Mouse (Mus musculus) B cell, adult 2 months (primary cell): ENCODE measurements around the gene Rpp25.

ENCODE experiments used
- DNase-seq, 2 experiments: peaks; one replicate each; pipeline ENCODE4 v3.0.0; 2022

The Rpp25 gene

DNA sequence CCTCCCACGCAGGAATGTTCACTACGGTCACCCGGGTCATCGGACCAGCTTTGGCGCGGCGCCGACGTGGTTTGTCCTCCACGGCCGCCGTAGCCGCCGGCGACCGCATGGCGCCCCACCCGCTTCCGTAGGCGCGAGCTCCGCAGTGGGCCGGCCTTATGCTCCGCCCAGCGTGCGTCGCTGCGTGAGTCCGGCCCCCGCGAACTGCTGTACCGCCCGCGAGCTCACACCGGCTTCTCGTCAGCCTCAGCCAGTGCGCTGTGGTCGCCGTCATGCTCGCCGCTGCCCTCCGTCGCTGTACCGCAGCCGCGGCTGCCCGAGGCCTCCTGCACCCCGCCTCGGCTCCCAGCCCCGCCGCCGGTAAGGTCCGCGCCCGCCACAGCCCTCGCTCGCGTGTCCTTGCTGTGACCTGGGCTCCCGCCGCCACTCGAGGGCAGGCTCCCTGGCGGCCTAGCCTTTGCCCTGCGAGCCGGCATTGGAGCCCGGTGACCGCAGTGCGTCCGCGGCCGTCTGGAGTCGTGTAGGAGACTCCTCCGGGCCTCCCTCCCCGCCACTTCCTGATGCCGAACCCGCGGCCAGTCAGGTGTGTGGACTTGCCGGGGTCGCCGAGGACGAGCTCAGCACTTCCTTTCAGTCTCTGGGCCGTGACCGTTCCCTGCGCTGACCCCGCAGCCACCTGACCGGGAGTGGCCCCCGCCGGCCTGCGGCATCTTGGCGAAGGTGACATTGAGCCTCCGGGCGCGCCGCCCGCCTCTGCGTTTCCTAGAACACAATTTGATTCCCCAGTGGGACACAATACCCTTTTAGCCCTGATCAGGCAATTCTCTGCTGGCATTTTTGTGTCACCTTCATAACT, 17.5 kb downstream of the Rpp25 start, which contains the start of gene Cox5a:
Gene Cox5a (plus strand): TSS at position 219 of the 856 bp plus-strand sequence.
- DNase-seq: peak; percentile 90

DNA sequence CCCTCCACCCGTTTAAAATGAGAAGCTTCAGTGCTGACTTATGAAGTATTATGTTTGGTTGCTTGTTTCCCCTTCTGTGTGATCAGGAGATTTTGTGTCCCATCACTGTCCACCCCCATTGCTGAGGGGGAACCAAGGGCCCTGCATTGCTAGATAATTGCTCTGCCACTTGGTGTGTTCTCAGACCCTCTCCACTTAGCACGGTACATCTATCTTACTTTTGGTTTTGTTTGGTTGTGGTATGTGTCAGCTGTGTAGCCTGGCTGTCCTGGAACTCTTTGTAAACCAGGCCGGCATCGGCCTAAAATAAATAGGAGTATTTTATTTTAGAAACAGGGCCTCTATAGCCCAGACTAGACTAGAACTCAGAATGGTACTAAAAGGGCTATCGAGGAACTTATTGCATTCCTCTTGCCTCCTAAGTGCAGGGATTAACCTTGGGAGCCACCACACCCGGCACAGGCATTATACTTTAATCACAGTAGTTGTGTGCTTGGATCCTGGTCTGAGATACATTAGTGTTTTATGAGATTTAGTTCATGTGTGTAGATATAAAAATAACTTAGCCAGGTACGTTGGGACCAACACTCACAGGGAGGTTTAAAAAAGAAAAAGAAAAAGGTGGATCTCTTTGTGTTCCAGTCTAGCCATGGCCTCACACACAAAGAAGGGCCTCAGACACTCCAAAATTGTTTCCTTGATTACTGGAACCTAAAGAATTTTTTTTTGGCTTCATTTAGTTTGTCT, 18.5 kb downstream of the Rpp25 start:
- no peak for DNase-seq

DNA sequence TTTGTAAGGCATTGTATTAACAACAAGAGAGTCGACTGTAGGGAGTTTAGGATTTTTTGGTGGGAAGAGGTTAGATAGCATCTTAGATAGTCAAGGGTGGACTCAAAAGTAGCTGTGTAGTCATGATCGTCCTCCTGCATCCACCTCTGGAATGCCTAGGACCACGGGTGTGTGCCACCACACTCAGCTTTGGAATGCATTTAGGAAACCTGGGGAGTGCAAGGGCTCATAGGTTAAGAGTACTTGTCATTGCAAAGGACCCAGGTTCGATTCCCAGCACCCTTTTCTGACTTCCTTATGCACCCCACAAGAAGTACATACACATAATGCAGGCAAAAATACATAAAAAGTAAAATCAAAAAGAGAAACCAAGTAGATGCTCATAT, 19.0 kb downstream of the Rpp25 start:
- DNase-seq: no peak

DNA sequence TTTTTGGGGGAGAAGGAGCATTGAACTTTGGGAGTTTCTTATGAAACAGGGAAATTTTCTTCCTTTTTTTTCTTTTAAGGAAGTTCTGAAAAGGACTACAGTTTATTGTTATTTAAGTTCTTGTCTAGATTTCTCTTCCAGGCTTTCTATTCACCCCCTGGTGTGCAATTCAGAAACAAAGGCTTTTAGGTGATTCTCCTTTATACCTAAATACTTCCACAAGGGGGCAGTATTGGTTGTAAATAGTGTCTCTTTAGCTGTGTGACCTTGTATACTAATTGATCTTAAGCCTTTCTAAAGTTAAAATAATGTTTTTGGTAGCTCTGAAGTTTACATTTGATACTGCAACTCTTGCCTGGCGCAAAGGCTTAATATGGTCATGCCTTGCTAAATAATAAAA, 19.9 kb downstream of the Rpp25 start:
- DNase-seq: peak in 1 of 2 experiments; percentile 29

DNA sequence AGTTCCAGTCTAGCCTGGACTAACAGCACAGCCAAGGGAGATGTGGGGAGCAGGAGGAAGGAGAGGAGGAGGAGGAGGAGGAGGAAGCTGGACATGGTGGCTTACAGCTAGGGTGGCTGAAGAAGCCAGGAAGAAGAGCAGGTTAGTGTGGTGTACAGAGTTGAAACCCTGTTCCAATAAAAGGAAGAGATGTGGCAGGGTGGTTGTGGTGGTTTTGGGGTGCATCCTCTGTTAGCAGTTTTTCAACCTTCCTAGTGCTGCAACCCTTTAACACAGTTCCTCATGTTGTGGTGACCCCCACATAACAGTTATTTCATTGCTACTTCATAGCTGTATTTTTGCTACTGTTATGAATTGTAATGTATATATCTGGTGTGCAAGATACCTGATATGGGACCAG, 20.6 kb downstream of the Rpp25 start:
- no peak for DNase-seq

DNA sequence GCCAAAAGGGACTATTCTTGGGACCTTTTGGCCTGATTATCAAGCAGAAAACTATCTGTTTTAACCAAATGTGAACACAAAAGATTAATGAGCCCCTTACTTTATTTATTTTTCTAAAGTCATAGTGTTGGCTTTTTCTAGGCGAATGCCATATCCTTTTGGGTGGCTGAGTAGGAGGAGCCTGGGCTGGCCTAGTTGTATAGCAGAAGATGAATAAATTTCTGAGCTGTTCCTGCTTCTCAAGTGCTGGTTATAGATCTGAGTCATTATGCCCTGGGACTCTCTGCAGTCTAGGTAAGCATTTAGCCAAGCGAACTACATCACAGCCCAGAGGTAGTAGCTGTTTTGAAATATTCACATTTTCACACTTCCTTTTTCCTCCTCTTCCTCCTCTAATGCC, 21.7 kb downstream of the Rpp25 start:
- no peak for DNase-seq

DNA sequence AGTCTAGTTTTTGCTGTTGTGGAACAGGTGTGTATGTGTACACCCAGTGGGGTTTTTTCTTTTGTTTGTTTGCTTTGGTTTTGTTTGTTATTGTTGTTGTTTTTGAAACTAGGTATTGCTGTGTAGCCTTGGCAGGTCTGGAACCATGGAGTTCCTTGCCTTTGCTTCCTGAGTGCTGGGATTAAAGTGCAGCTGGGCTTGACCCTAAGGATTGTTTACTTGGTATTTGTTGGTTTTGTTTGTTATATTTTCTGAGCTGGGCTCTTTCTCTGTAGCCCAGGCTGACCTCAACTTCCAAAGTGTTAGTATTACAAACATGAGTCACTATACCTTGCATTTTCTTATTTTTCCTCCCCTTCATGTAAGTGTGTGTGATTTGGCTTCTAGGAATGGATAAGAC, 22.6 kb downstream of the Rpp25 start:
- no peak for DNase-seq

DNA sequence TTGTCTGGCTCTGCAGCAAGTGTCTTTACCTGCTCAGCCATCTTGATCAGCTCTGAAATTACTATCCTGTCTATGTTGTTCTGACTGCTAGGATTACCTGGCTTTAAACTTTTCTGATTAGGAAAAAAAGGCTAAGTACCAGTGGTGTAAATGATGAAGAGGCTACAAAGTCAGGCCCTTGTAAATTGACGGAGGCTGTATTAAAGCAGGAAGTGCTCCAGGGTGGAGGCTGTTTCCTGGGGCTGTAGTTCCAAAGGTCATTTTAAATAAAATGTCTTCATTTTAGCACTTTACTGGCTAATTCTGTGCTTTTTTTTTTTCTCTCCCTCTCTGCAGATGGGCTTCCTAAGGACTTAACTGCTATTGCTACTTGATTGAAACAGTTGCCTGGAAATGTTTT, 28.1 kb downstream of the Rpp25 start:
- DNase-seq: no peak

DNA sequence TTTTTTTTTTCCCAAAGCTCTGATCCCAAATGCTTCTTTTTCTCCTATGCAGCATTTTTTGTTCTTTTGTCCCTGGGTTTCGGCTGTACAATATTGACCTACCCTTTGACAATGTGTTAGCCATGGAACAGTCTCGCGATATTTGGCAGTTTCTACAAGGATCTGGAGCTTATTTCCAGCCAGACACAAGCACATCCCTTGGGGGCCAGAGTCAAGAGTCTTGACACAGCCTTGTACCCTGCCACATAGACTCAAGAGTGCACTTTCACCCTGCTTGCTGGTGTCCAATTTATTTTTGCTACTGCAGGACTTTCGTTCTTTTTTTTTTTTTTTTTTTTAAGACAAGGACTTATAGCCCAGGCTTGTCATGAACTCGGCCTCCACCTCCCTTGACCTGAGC, 32.5 kb downstream of the Rpp25 start:
- DNase-seq: no peak

DNA sequence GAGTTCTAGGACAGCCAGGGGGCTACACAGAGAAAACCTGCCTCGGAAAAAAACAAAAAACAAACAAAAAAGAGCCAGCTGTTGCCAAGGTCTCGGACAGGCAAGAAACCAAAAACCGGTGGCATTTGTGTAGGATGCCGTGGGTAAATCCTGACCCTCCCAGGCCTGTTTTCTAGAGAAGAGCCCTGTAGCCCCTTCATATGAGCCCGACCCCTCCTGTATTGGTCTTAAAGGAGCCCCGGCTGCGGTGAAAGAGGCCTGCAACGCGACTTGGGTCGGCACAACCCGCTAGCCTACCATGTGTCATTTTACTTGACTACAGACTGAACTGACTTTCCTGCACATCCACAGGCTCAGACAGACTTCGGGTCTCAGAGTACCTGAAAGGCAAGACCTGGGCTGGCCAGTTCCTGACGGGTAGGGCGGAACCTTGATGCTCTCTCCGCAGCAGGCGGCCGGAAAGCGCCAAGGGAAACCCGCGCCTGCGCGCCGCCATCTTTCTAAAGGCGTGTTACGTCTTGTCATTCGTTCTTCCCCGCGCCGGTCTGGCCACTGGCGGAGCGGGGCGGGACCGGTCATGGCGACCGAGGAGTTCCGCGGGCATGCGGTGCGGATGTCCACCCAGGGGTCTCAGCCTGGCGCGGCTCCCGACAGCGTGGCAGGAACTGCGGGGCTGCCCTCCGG, 33.4 kb downstream of the Rpp25 start, which contains the start of gene Fam219b:
Gene Fam219b (plus strand): TSS at position 485 of the 684 bp plus-strand sequence.
- peak; percentile 84 to 86 for DNase-seq

DNA sequence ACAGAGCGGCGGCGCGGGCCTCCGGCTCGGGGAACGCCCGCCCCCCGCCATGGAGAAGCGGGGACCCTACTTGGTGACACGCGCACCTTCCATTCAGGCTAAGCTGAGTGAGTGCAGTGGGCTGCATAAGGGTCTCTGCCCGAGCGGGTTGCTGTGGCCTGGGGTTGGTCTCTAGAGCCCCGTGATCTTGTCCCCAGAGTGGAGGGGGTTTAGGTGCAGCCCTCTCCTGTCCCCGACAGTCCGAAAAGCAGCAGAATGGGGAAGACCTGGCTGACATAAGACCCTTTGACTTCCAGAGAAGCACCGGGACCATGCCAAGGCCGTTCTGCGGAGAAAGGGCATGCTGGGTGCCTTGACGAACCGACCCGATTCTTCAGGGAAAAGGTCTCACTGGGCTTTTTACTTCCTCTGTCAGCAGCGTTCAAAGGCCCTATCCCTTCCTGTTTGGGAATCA, 33.9 kb downstream of the Rpp25 start:
- DNase-seq: no peak

DNA sequence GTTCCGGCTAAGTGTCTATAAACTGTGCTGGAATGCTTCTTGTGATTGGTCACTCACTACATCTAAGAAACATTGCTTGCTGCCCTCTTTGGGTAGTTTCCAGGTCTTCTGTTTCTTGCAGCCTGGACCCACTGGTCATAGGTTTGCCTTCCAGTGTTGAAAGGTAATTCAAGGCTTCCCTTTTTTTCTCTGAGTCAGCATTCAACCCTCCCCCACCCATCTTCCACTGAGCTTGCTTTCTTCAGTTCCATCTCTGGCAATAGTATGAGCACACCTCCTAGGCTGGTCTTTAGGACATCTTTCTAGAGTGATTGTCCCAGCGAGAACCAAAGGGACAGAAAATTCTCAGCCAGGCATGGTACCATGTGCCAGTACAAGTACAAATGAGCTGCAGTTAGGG, 35.7 kb downstream of the Rpp25 start:
- DNase-seq: no peak

DNA sequence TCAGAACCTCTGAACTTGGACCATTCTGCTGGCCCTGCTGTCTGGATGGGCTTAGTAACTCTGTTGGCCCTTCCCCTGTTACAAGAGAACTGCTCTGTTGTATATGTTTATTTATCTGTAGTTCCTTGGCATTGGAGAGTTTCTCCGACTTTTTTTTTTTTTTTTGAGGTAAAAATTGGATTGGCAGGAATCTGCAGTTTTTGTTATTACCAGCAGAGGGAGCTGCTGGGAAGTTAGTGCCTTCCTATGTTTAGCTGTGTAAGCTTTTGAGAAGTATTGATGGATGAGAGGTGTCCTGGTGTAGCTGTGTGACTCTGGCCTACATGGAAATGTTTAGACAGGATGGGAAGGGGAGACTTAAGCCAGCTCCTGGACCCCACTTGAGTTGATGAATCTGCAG, 37.5 kb downstream of the Rpp25 start:
- peak; percentile 66 to 70 for DNase-seq

DNA sequence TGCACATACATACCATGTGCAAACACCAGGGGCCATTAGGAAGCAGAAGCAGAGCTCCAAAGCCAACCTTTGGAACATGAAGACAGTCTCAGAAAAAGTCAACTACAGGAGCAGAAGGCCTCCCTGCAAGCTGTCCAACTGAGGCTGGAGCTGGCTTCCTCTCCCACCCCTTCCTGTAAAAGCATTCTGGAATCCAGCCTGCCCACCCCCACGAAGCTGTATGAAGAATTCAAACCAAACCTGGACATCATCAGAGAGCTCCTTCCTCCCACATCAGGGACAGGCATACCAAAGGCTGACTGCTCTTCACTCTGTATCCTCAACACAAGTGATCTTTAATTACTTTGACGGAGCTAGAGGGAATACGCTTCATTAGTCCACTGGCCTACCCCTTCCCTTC, 40.1 kb downstream of the Rpp25 start:
- DNase-seq: no peak

DNA sequence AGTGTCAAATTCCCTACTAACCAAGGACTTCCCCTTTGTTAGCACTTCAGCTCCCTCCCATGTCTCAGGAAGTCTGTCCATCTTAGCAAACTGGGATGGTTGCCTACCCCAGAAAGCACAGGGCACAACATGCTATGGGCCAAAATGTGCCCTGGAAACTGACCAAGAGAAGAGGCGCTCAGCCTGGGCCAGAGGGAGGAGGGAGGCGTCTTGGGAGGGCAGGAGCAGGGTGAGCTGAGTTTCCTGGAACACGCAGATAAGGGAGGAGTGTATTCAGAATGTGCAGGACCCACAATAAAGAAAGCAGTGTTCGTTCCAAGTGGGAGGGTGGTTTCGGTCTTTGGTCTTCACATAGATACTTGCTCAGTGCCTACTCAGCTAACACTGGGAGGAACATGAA, 43.5 kb downstream of the Rpp25 start:
- DNase-seq: no peak

DNA sequence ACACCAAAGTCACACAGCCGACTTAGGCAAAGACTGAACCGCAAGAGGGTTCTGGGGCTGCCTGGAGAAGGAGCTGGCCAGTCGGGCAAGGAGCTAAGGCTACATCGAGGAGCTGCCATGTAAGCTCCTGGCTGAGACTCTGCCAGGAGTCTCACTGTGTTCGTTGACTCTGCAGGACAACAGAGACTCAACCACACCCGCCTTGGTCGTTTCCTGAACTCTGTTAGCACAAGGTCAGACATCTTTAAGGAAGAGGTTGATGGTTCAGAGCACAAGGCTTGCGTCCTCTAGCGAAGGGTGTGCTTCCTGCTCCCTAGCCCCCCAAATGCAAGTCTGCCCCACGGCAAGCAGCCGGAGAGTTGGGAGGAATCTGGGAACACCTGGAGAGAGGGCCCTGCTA, 44.0 kb downstream of the Rpp25 start:
- DNase-seq: no peak

DNA sequence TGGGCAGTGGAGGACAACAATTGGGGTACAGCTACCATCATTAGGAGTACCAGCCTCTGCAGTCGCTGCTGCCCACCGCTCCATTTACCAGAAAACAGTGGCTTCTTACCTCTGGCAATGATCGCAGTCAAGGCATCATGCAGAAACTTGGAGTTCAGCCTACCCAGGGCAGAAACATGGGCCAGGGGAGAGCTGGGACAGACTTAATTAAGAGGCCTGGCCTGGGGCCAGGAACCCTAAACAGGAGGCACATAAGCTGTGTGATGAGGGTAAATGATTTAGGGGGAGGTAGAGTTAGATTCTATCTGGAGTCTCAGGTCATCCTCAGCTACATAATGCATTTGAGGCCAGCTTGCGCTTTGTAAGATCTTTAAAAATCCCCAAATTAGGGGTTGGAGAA, 45.4 kb downstream of the Rpp25 start:
- DNase-seq: no peak

DNA sequence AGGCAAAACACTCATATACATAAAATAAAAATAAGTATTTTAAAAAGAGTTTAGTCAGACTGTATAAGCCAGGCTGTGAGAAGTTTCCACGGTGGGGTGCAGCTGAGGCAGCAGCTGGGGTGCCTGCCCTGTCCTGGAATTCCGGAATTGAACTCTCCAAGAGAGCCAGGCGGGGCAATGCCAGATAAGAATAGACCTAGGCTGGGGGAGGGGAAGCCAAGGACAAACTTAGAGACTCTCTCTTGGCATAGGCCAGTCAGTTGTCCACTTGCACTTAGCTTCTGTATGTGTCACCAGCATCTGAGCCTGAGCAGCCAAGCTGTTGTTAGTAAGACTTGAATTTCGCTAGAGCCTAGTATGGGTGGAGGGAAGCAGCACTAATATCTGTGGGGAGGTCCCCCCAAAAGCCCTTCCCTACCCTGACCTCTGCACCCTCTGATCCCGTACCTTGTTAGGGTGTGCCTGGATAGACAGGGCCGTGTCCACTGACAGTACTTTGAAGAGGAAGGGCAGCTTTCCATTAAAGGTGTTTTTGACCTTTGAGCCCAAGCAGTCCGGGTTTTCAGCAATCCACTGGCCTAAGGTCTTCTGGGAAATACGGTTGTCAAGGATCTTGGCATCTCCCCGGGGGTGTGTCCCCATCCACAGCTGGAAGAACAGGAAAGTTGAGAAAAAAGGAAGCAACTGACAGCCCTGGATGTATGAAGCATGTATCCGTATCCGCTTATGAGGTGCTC, 46.5 kb downstream of the Rpp25 start:
- DNase-seq: no peak

DNA sequence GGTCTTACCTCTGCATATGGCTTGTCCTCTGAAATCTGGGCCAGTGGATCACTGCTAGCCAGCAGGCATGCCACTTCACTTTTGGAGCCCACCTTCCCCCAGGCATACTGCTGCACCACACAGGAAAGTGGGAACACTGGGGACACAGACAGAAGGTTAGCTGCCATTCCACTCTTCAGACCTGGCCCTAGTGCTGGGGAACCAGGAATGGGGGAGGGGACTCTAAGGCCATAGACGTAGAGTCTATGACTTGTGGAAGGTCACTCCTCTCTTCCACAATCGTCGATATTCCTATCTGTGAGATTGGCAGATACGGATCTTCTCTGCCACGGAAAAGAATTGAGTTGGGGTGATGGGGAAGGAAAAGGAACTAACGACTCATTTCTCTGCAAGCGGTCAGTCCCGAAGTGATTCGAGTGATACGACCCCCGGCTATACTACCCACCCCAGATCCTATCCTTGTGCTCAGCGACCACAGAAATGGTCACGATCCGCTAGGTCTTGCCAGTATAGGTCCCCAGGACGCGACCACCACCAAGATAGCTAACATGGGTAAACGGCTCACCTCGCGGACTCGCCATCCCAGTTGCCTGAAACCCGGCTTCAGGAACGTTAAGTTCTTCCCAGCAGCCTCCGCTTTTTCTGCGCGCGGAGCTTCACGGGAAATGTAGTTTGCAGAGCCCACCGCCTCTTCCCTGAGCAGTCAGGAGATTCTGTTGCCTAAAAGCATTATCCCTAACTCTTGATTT, 48.5 kb downstream of the Rpp25 start, which contains the start of gene Mpi:
Gene Mpi (minus strand): TSS at position 625 of the 749 bp plus-strand sequence.
- peak; percentile 41 to 51 for DNase-seq

DNA sequence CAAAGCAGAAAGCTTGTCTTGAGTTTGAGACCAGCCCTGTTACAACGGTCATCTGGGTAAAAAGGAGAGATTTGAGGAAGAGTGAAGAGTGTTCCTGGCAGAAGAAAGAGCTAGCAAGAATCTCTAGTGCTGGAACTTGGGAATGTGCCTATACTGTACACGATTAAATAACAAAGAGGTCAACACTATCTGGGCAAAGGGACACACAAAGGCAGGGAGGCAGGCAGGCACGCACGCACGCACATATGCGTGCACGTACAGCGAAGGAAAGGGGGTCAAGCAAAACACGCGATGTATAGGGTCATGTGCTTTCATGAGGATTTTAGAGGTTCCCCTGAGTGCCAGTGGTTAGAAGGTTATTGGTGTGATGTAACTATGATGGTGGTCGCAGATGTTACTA, 49.3 kb downstream of the Rpp25 start:
- DNase-seq: no peak

DNA sequence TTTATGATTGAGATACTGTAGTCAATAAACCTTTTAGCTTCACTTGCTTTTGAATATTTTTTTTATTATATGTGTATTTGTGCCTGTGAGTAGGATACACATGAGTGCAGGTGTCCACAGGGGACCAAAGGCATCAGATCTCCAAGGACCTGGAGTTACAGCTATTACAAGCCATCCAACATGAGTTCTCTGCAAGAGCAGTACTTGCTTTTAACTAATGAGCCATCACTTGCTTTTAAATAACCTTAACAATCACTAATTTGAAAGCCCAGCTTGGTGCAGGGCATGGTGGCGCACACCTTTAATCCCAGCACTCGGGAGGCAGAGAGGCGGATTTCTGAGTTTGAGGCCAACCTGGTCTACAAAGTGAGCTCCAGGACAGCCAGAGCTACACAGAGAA, 50.9 kb downstream of the Rpp25 start:
- no peak for DNase-seq
